ENCODE assay signal across 21 mouse cellular contexts in genomic region chr9:63192809-63193208, GRCm38 (mm10). TPM values are rescaled to one million over a fixed set of nuclear protein-coding genes. Genes with fewer than 3 reads are reported as not detected.
DNase-seq lines count a peak whose midpoint lies in the region; ATAC-seq lines count a peak whose summit lies in the region.
"Had no signal": no experiment of that assay in that cellular context is flagged by ENCODE, and none has a peak within 500 bp of the region (broad histone marks: within the 10 kb centered on the region; RNA-seq: fewer than 3 reads in every experiment).

No protein-coding gene starts in this region.

- no peak overlapping the region for H3K4me3 ChIP-seq in heart, embryonic 12.5 days
- no peak overlapping the region for H3K4me3 ChIP-seq in midbrain, embryonic 10.5 days
- H3K4me3 ChIP-seq in midbrain, embryonic 14.5 days (replicated peaks; ENCODE audit: low read depth, low read length): no peak overlapping the region
- no peak overlapping the region for H3K4me3 ChIP-seq in hindbrain, embryonic 15.5 days
- no peak overlapping the region for H3K4me3 ChIP-seq in kidney, embryonic 15.5 days (replicated peaks)
- H3K4me3 ChIP-seq: embryonic facial prominence, embryonic 13.5 days; forebrain, embryonic 12.5 days; heart, embryonic 15.5 days; intestine, embryonic 15.5 days had no signal

- no peaks in the 10 kb centered on the region for H3K9me3 ChIP-seq in heart, embryonic 12.5 days (replicated peaks)
- no peaks in the 10 kb centered on the region for H3K9me3 ChIP-seq in midbrain, embryonic 10.5 days (replicated peaks)
- H3K9me3 ChIP-seq in midbrain, embryonic 14.5 days (ENCODE audit: control insufficient read depth, low read length): no peaks in the 10 kb centered on the region
- H3K9me3 ChIP-seq in hindbrain, embryonic 15.5 days: no peaks in the 10 kb centered on the region
- no peaks in the 10 kb centered on the region for H3K9me3 ChIP-seq in kidney, embryonic 15.5 days (replicated peaks)
- H3K9me3 ChIP-seq: embryonic facial prominence, embryonic 13.5 days; forebrain, embryonic 12.5 days; heart, embryonic 15.5 days; intestine, embryonic 15.5 days had no signal

- intact Hi-C loops in heart, postnatal 36 days (cut with DNase I): no loop called here

- H3K4me1 ChIP-seq in heart, embryonic 12.5 days (replicated peaks): peaks cover 55% of the 10 kb centered on the region
- peaks cover 59% of the 10 kb centered on the region for H3K4me1 ChIP-seq in midbrain, embryonic 10.5 days
- H3K4me1 ChIP-seq in midbrain, embryonic 14.5 days (ENCODE audit: control insufficient read depth, insufficient read depth, low read length): peaks cover 25% of the 10 kb centered on the region
- H3K4me1 ChIP-seq in hindbrain, embryonic 15.5 days (replicated peaks): peaks cover 20% of the 10 kb centered on the region
- peaks cover 31% of the 10 kb centered on the region for H3K4me1 ChIP-seq in kidney, embryonic 15.5 days

- no peaks in the 10 kb centered on the region for H3K27me3 ChIP-seq in heart, embryonic 12.5 days (replicated peaks)
- 0 out of 2 replicates have a peak, but pooled peaks cover 2% of the 10 kb centered on the region for H3K27me3 ChIP-seq in midbrain, embryonic 10.5 days (ENCODE audit: low read depth, poor library complexity, severe bottlenecking)
- no peaks in the 10 kb centered on the region; the same call in 1 of the 2 replicates for H3K27me3 ChIP-seq in midbrain, embryonic 14.5 days (ENCODE audit: control insufficient read depth, insufficient read depth, low read length)
- no peaks in the 10 kb centered on the region for H3K27me3 ChIP-seq in hindbrain, embryonic 15.5 days
- no peaks in the 10 kb centered on the region for H3K27me3 ChIP-seq in kidney, embryonic 15.5 days
- H3K27me3 ChIP-seq: embryonic facial prominence, embryonic 13.5 days; heart, embryonic 15.5 days; intestine, embryonic 15.5 days had no signal

- no peak overlapping the region for H3K9ac ChIP-seq in heart, embryonic 12.5 days
- H3K9ac ChIP-seq in midbrain, embryonic 14.5 days (replicated peaks; ENCODE audit: low read length): no peak overlapping the region
- no peak overlapping the region for H3K9ac ChIP-seq in hindbrain, embryonic 15.5 days
- H3K9ac ChIP-seq in kidney, embryonic 15.5 days: no peak overlapping the region
- H3K9ac ChIP-seq: embryonic facial prominence, embryonic 13.5 days; forebrain, embryonic 12.5 days; heart, embryonic 15.5 days; intestine, embryonic 15.5 days had no signal

- H3K36me3 ChIP-seq in heart, embryonic 12.5 days: peaks cover 26% of the 10 kb centered on the region
- H3K36me3 ChIP-seq in midbrain, embryonic 10.5 days: peaks cover 11% of the 10 kb centered on the region; the same call in 1 of the 2 replicates
- no peaks in the 10 kb centered on the region; the same call in 1 of the 2 replicates for H3K36me3 ChIP-seq in midbrain, embryonic 14.5 days (ENCODE audit: control insufficient read depth, insufficient read depth, low read length)
- H3K36me3 ChIP-seq in hindbrain, embryonic 15.5 days: no peaks in the 10 kb centered on the region
- peaks cover 9% of the 10 kb centered on the region; the same call in 1 of the 2 replicates for H3K36me3 ChIP-seq in kidney, embryonic 15.5 days
- H3K36me3 ChIP-seq: forebrain, embryonic 12.5 days; intestine, embryonic 15.5 days had no signal

- 78% methylated on average over 4 of the region's 4 CpGs for WGBS in heart, embryonic 12.5 days
- WGBS in midbrain, embryonic 10.5 days: 66% methylated on average over 4 of the region's 4 CpGs
- 77% methylated on average over 4 of the region's 4 CpGs for WGBS in midbrain, embryonic 14.5 days
- 68% methylated on average over 4 of the region's 4 CpGs for WGBS in hindbrain, embryonic 15.5 days
- 89% methylated on average over 4 of the region's 4 CpGs for WGBS in kidney, embryonic 15.5 days

- ATAC-seq in heart, embryonic 12.5 days (ENCODE audit: insufficient number of reproducible peaks, low FRiP score): no peak
- ATAC-seq in midbrain, embryonic 14.5 days (ENCODE audit: low FRiP score, low TSS enrichment): no peak
- ATAC-seq in hindbrain, embryonic 15.5 days (ENCODE audit: low FRiP score, low read depth): 0 out of 2 replicates have a peak, but pooled peaks have one; percentile 42
- ATAC-seq in kidney, embryonic 15.5 days (replicated peaks; ENCODE audit: low FRiP score): no peak
- ATAC-seq: forebrain, embryonic 16.5 days; intestine, embryonic 15.5 days had no signal

- no peak for DNase-seq in heart, postnatal 36 days
- no peak for DNase-seq in midbrain, embryonic 10.5 days (ENCODE audit: low spot score)
- no peak for DNase-seq in midbrain, embryonic 14.5 days
- peak; percentile 81 for DNase-seq in A20 (ENCODE audit: low read depth, low spot score)
- no peak for DNase-seq in gastrocnemius, postnatal 4 days (ENCODE audit: low spot score in 2 of 2)
- DNase-seq: adrenal gland, adult 2 months; adrenal gland, postnatal 25 days; cerebellum, adult 18-20 months; cerebellum, adult 9-11 months; cerebellum, postnatal 36 days; gastrocnemius, postnatal 14 days; heart, postnatal 14 days had no signal

- H3K27ac ChIP-seq in heart, embryonic 12.5 days (ENCODE audit: poor library complexity, severe bottlenecking): 0 out of 2 replicates have a peak overlapping the region, but pooled peaks have one; percentile 50
- H3K27ac ChIP-seq in midbrain, embryonic 10.5 days (replicated peaks): peak overlapping the region; percentile 3; the same call in 1 of the 2 replicates
- no peak overlapping the region for H3K27ac ChIP-seq in midbrain, embryonic 14.5 days (replicated peaks; ENCODE audit: low read depth, low read length)
- 0 out of 2 replicates have a peak overlapping the region, but pooled peaks have one; percentile 1 for H3K27ac ChIP-seq in hindbrain, embryonic 15.5 days (replicated peaks)
- no peak overlapping the region for H3K27ac ChIP-seq in kidney, embryonic 15.5 days
- H3K27ac ChIP-seq: embryonic facial prominence, embryonic 13.5 days; forebrain, embryonic 12.5 days; intestine, embryonic 15.5 days had no signal

- H3K4me2 ChIP-seq in heart, embryonic 12.5 days: no peak overlapping the region
- H3K4me2 ChIP-seq in midbrain, embryonic 14.5 days (ENCODE audit: low read length): no peak overlapping the region
- no peak overlapping the region for H3K4me2 ChIP-seq in hindbrain, embryonic 15.5 days
- H3K4me2 ChIP-seq in kidney, embryonic 15.5 days: no peak overlapping the region
- H3K4me2 ChIP-seq: embryonic facial prominence, embryonic 13.5 days; forebrain, embryonic 12.5 days; heart, embryonic 15.5 days; intestine, embryonic 15.5 days had no signal

RNA-seq across cellular contexts. Expression of gene Skor1, which starts 44.0 kb away (rescaled TPM):
- not detected in 2 replicates for polyA plus RNA-seq in heart, embryonic 12.5 days (2016; fragmentation: Nextera tagmentation; extraction: Ambion mirVana)
- under 1 TPM; 0.08 TPM for total RNA-seq in heart, postnatal 36 days (2021)
- polyA plus RNA-seq in midbrain, embryonic 10.5 days (2016; fragmentation: Nextera tagmentation; extraction: Ambion mirVana): 0.12 TPM in 1 of 2 replicates, not detected in the other
- 5.0 TPM in 2 replicates for polyA plus RNA-seq in midbrain, embryonic 14.5 days (2014; fragmentation: Nextera tagmentation; extraction: Ambion mirVana)
- polyA plus RNA-seq in hindbrain, embryonic 15.5 days (2015; fragmentation: Nextera tagmentation; extraction: Ambion mirVana): 15.0 and 20.5 TPM in 2 replicates
- polyA plus RNA-seq in kidney, embryonic 15.5 days (2015; fragmentation: Nextera tagmentation; extraction: Ambion mirVana): not detected in 2 replicates
- total RNA-seq in gastrocnemius, postnatal 4 days (2021): under 1 TPM; 0.13 to 0.15 TPM
- total RNA-seq: granulocyte monocyte progenitor cell, adult 5-6 weeks; heart, postnatal 14 days had no signal
- polyA plus RNA-seq: heart, embryonic 15.5 days; intestine, embryonic 15.5 days had no signal

Comparison
In these comparisons a context has a peak if more than half of its experiments do, and no peak if none do; other contexts are left out.
1. H3K27ac ChIP-seq: peak in heart, embryonic 12.5 days (single experiment), midbrain, embryonic 10.5 days (single experiment) and hindbrain, embryonic 15.5 days (single experiment); none in midbrain, embryonic 14.5 days (single experiment) and kidney, embryonic 15.5 days (single experiment).